Comparison of ENCODE assay signal across 17 mouse cellular contexts in genomic region chr10:53343865-53344264, GRCm38 (mm10). TPM values are rescaled to one million over a fixed set of nuclear protein-coding genes. Genes with fewer than 3 reads are reported as not detected.
DNase-seq lines count a peak whose midpoint lies in the region; ATAC-seq and TF ChIP-seq lines count a peak whose summit lies in the region.
"Had no signal": no experiment of that assay in that cellular context is flagged by ENCODE, and none has a peak within 500 bp of the region (broad histone marks: within the 10 kb centered on the region; RNA-seq: fewer than 3 reads in every experiment).

No protein-coding gene starts in this region.

- peaks cover 2% of the 10 kb centered on the region for H3K36me3 ChIP-seq in testis, adult 2 months (ENCODE audit: control insufficient read depth, insufficient read depth, low read length)
- H3K36me3 ChIP-seq in forebrain, embryonic 14.5 days (ENCODE audit: control insufficient read depth, insufficient read depth, low read length): peaks cover 4% of the 10 kb centered on the region
- H3K36me3 ChIP-seq: embryonic facial prominence, embryonic 12.5 days; hindbrain, embryonic 15.5 days; stomach, embryonic 15.5 days had no signal

- WGBS in forebrain, embryonic 14.5 days: 53% methylated on average over 10 of the region's 10 CpGs

- no peak overlapping the region for H3K9ac ChIP-seq in forebrain, embryonic 14.5 days (ENCODE audit: low read length)
- H3K9ac ChIP-seq: embryonic facial prominence, embryonic 12.5 days; forebrain, embryonic 13.5 days; hindbrain, embryonic 15.5 days; limb, embryonic 13.5 days; lung, embryonic 15.5 days; stomach, embryonic 15.5 days had no signal

- no peak for TF ChIP-seq POLR2A in testis, adult 2 months (IDR thresholded peaks at IDR 0.05; ENCODE audit: control insufficient read depth, low read depth, low read length)

- ATAC-seq in inflammation-experienced regulatory T-cells, adult 6 months: peak; percentile 24
- no peak for ATAC-seq in forebrain, embryonic 14.5 days
- ATAC-seq: forebrain, embryonic 13.5 days had no signal

- TF ChIP-seq CTCF in testis, adult 2 months (IDR thresholded peaks at IDR 0.05; ENCODE audit: control insufficient read depth, insufficient read depth, insufficient replicate concordance, low read depth, low read length): no peak

- DNase-seq in kidney, adult 18-20 months: peak; percentile 7
- DNase-seq in kidney, adult 11 months: no peak
- DNase-seq in testis, postnatal 10 days (ENCODE audit: low spot score): no peak
- DNase-seq in ovary, postnatal 10 days (ENCODE audit: low spot score): no peak
- no peak for DNase-seq in forebrain, embryonic 14.5 days (ENCODE audit: low spot score)
- DNase-seq in urinary bladder, postnatal 36 days (ENCODE audit: low spot score in 2 of 2): no peak
- DNase-seq: cerebellum, adult 18-20 months; gastrocnemius, postnatal 36 days; right cerebral cortex, postnatal 25 days had no signal

- H3K4me3 ChIP-seq in testis, adult 2 months (ENCODE audit: control insufficient read depth, low read depth, low read length): peak overlapping the region; percentile 42
- H3K4me3 ChIP-seq in forebrain, embryonic 14.5 days (ENCODE audit: low read depth, low read length): no peak overlapping the region
- H3K4me3 ChIP-seq: embryonic facial prominence, embryonic 12.5 days; forebrain, embryonic 13.5 days; hindbrain, embryonic 15.5 days; limb, embryonic 13.5 days; lung, embryonic 15.5 days; stomach, embryonic 15.5 days had no signal

- H3K4me2 ChIP-seq in forebrain, embryonic 14.5 days (ENCODE audit: low read length): no peak overlapping the region
- H3K4me2 ChIP-seq: embryonic facial prominence, embryonic 12.5 days; forebrain, embryonic 13.5 days; hindbrain, embryonic 15.5 days; limb, embryonic 13.5 days; lung, embryonic 15.5 days; stomach, embryonic 15.5 days had no signal

- no peaks in the 10 kb centered on the region for H3K27me3 ChIP-seq in testis, adult 2 months (ENCODE audit: control insufficient read depth, insufficient read depth, low read length)
- H3K27me3 ChIP-seq in forebrain, embryonic 14.5 days (replicated peaks; ENCODE audit: control insufficient read depth, insufficient read depth, low read length): no peaks in the 10 kb centered on the region
- H3K27me3 ChIP-seq: embryonic facial prominence, embryonic 12.5 days; forebrain, embryonic 13.5 days; hindbrain, embryonic 15.5 days; limb, embryonic 13.5 days; lung, embryonic 15.5 days; stomach, embryonic 15.5 days had no signal

- H3K27ac ChIP-seq in testis, adult 2 months (ENCODE audit: control insufficient read depth, insufficient read depth, low read depth, low read length): no peak overlapping the region
- no peak overlapping the region for H3K27ac ChIP-seq in forebrain, embryonic 14.5 days (ENCODE audit: low read depth, low read length)
- H3K27ac ChIP-seq: embryonic facial prominence, embryonic 12.5 days; forebrain, embryonic 13.5 days; hindbrain, embryonic 15.5 days; limb, embryonic 13.5 days; lung, embryonic 15.5 days; stomach, embryonic 15.5 days had no signal

- no peaks in the 10 kb centered on the region for H3K4me1 ChIP-seq in testis, adult 2 months (ENCODE audit: control insufficient read depth, insufficient read depth, low read length)
- no peaks in the 10 kb centered on the region for H3K4me1 ChIP-seq in forebrain, embryonic 14.5 days (ENCODE audit: control insufficient read depth, insufficient read depth, low read length)
- H3K4me1 ChIP-seq: embryonic facial prominence, embryonic 12.5 days; hindbrain, embryonic 15.5 days had no signal

- no peaks in the 10 kb centered on the region for H3K9me3 ChIP-seq in forebrain, embryonic 14.5 days (replicated peaks; ENCODE audit: control insufficient read depth, low read length)
- H3K9me3 ChIP-seq: embryonic facial prominence, embryonic 12.5 days; forebrain, embryonic 13.5 days; hindbrain, embryonic 15.5 days; limb, embryonic 13.5 days; lung, embryonic 15.5 days; stomach, embryonic 15.5 days had no signal

RNA-seq across cellular contexts. Expression of gene Pln, which starts 6.4 kb away (rescaled TPM):
- polyA plus RNA-seq in testis, adult 2 months (2012; rRNA removed): 87.9 and 109 TPM in 2 replicates
- 1 to 10 TPM; 1.9 to 3.4 (median 2.8) TPM for polyA plus RNA-seq in inflammation-experienced regulatory T-cells, adult 6 months (2017; shearing (Covaris generic))
- polyA plus RNA-seq in forebrain, embryonic 14.5 days (2014; fragmentation: Nextera tagmentation; extraction: Ambion mirVana): 0.74 and 0.90 TPM in 2 replicates

RNA-seq across cellular contexts. Expression of gene Cep85l, which starts 35.9 kb away (rescaled TPM):
- polyA plus RNA-seq in testis, adult 2 months (2012; rRNA removed): 147 and 189 TPM in 2 replicates
- 1 to 10 TPM; 1.6 to 3.4 (median 2.6) TPM for polyA plus RNA-seq in inflammation-experienced regulatory T-cells, adult 6 months (2017; shearing (Covaris generic))
- 10.3 and 12.2 TPM in 2 replicates for polyA plus RNA-seq in forebrain, embryonic 14.5 days (2014; fragmentation: Nextera tagmentation; extraction: Ambion mirVana)

Comparison
In these comparisons a context has a peak if more than half of its experiments do, and no peak if none do; other contexts are left out.
1. RNA of gene Pln, which starts 6.4 kb away (polyA plus RNA-seq): 87.9 to 109 TPM in testis, adult 2 months; 1.9 to 3.4 TPM in inflammation-experienced regulatory T-cells, adult 6 months and 0.74 to 0.90 TPM in forebrain, embryonic 14.5 days; every median in the first group is over 10 times any median in the second.
2. RNA of gene Cep85l, which starts 35.9 kb away (polyA plus RNA-seq): 147 to 189 TPM in testis, adult 2 months; 10.3 to 12.2 TPM in forebrain, embryonic 14.5 days and 1.6 to 3.4 TPM in inflammation-experienced regulatory T-cells, adult 6 months; every median in the first group is over 10 times any median in the second.